ENCODE assay signal across 28 mouse cellular contexts in the genomic region with DNA sequence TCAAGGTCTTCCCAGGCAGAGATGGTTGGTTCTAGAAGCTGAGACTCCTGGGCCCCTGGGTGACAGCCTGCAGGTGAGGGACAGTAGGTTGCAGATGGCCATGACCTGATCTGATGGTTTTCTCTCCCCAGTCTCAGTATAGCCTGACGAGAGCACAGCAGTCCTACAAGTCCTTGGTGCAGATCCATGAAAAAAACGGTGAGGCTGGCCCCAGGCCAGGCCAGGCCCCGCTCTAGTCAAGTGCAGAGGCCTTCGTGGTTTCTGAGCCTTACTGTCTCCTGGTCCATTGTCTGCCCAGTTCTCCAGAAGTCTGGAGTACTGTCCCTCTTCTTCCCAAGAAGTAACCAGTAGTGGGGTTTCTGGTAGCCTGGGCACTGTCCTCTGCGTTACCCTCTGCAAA. TPM values are rescaled to one million over a fixed set of nuclear protein-coding genes. Genes with fewer than 3 reads are reported as not detected.
"Had no signal": no experiment of that assay in that cellular context is flagged by ENCODE, and none has a peak within 500 bp of the region (broad histone marks: within the 10 kb centered on the region; RNA-seq: fewer than 3 reads in every experiment).

No protein-coding gene starts in this region.

- H3K27ac ChIP-seq: heart, adult 2 months; heart, embryonic 13.5 days; heart, embryonic 15.5 days; hindbrain, embryonic 13.5 days; hindbrain, embryonic 15.5 days; hindbrain, postnatal 0 days; kidney, embryonic 15.5 days; kidney, postnatal 0 days; limb, embryonic 13.5 days; limb, embryonic 15.5 days; liver, embryonic 12.5 days; liver, embryonic 14.5 days had no signal

- H3K9me3 ChIP-seq: heart, embryonic 13.5 days; heart, embryonic 15.5 days; hindbrain, embryonic 13.5 days; hindbrain, embryonic 15.5 days; kidney, embryonic 15.5 days; limb, embryonic 13.5 days; limb, embryonic 15.5 days; liver, embryonic 12.5 days had no signal

- DNase-seq: gastrocnemius, postnatal 14 days; gastrocnemius, postnatal 36 days; heart, adult 11 months; heart, adult 2 months; heart, postnatal 14 days; heart, postnatal 36 days; kidney, adult 11 months; kidney, adult 2 months; kidney, adult 9 months; kidney, postnatal 14 days; kidney, postnatal 36 days; layer of hippocampus, adult 9-11 months; layer of hippocampus, postnatal 36 days; left cerebral cortex, postnatal 4 days had no signal

- ATAC-seq: hindbrain, postnatal 0 days; intestine, embryonic 16.5 days had no signal

- H3K27me3 ChIP-seq: heart, embryonic 13.5 days; heart, embryonic 15.5 days; hindbrain, embryonic 13.5 days; hindbrain, embryonic 15.5 days; kidney, embryonic 15.5 days; limb, embryonic 13.5 days; limb, embryonic 15.5 days had no signal

- H3K4me3 ChIP-seq: heart, adult 2 months; heart, embryonic 13.5 days; heart, embryonic 15.5 days; hindbrain, embryonic 13.5 days; hindbrain, embryonic 15.5 days; kidney, embryonic 15.5 days; limb, embryonic 13.5 days; limb, embryonic 15.5 days; liver, embryonic 12.5 days had no signal

- H3K9ac ChIP-seq: heart, embryonic 13.5 days; heart, embryonic 15.5 days; hindbrain, embryonic 13.5 days; hindbrain, embryonic 15.5 days; kidney, embryonic 15.5 days; limb, embryonic 13.5 days; limb, embryonic 15.5 days; liver, embryonic 12.5 days; liver, embryonic 14.5 days had no signal

- H3K4me2 ChIP-seq: heart, embryonic 11.5 days; heart, embryonic 13.5 days; heart, embryonic 15.5 days; hindbrain, embryonic 13.5 days; hindbrain, embryonic 15.5 days; kidney, embryonic 15.5 days; limb, embryonic 13.5 days; limb, embryonic 15.5 days; liver, embryonic 12.5 days had no signal

RNA-seq across cellular contexts. Expression of a gene that starts 49.5 kb away (rescaled TPM):
- total RNA-seq: hematopoietic stem cell, adult 5-6 weeks had no signal
